Mouse (Mus musculus): ENCODE data around the gene Lipk. TPM values are rescaled to one million over a fixed set of nuclear protein-coding genes. Genes with fewer than 3 reads are reported as not detected.

Lipk gene
- polyA plus RNA-seq (2012; rRNA removed), result not detected in 2 replicates

- Histone ChIP-seq H3K4me1 (ENCODE audit: control insufficient read depth, insufficient read depth, insufficient read length, low read length) (no peaks in the 10 kb centered on the region), H3K27me3 (ENCODE audit: control insufficient read depth, insufficient read depth, low read length) (no peaks in the 10 kb centered on the region), H3K36me3 (ENCODE audit: control insufficient read depth, insufficient read depth, low read length) (no peaks in the 10 kb centered on the region), H3K4me3 (ENCODE audit: low read depth, low read length) (no peak within 1 kb of the TSS), H3K27ac (ENCODE audit: insufficient read depth, low read depth, low read length) (no peak within 1 kb of the TSS)
- TF ChIP-seq CTCF (IDR thresholded peaks at IDR 0.05; ENCODE audit: extremely low read depth, insufficient read length, insufficient replicate concordance, low read depth, low read length) (no peak), POLR2A (IDR thresholded peaks at IDR 0.05; ENCODE audit: low read depth, low read length) (no peak)
- WGBS, result 70% methylated on average over 6 of the region's 6 CpGs
These were observed at the start of gene Lipk for GRCm38 (mm10) chr19:34008002-34008401. TSS of gene Lipk (plus strand) at chr19:34008290.

DNA sequence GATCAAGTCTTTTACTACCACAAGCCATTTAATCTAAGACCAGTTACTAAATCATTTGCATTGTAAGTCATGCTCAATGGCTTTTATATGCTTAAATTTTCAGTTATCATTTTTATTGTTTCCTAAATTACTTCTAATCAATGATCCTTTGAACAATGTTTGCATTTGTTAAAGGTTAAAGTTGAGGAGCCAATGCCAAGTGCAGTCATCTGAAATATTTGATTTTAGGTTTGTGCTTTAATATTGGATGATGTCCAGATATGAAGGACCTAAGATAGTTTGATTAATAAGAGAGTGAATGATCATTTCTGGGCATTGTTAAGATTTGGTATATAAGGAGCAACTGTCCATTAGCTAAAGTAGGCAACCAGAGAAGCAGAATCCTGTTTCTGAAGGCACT, 47.2 kb upstream of the Lipk start, which contains the start of gene Lipf:
Gene Lipf (plus strand): TSS at position 301 of the 400 bp plus-strand sequence.
- Histone ChIP-seq H3K4me3 (ENCODE audit: low read depth, low read length) (no peak within 1 kb of the TSS), H3K4me1 (ENCODE audit: control insufficient read depth, insufficient read depth, insufficient read length, low read length) (no peaks in the 10 kb centered on the region), H3K36me3 (ENCODE audit: control insufficient read depth, insufficient read depth, low read length) (no peaks in the 10 kb centered on the region), H3K27me3 (ENCODE audit: control insufficient read depth, insufficient read depth, low read length) (no peaks in the 10 kb centered on the region), H3K27ac (ENCODE audit: insufficient read depth, low read depth, low read length) (no peak within 1 kb of the TSS)
- TF ChIP-seq CTCF (IDR thresholded peaks at IDR 0.05; ENCODE audit: extremely low read depth, insufficient read length, insufficient replicate concordance, low read depth, low read length), result no peak

DNA sequence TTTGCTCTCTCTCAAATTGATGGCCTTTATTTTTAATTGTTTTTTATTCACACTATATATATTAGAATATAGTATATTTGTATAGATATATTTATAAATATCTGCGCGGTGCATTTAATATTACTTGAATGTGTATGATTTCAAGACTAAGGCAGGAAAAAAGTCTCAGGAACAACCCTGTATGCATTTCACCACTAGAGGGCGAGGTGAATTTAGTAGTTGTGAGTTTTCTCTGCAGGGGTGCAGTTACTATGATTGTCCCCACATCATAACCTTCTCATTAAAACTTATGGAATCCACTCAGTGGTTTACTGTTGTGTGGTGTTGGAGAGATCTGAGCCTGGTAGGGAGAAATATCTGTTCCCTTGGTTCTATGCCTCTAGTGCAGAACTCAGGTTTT, 29.1 kb upstream of the Lipk start:
- Histone ChIP-seq H3K36me3 (ENCODE audit: control insufficient read depth, insufficient read depth, low read length) (no peaks in the 10 kb centered on the region), H3K27ac (ENCODE audit: insufficient read depth, low read depth, low read length) (no peak overlapping the region), H3K27me3 (ENCODE audit: control insufficient read depth, insufficient read depth, low read length) (no peaks in the 10 kb centered on the region), H3K4me3 (ENCODE audit: low read depth, low read length) (no peak overlapping the region), H3K4me1 (ENCODE audit: control insufficient read depth, insufficient read depth, insufficient read length, low read length) (no peaks in the 10 kb centered on the region)
- no peak for TF ChIP-seq CTCF (IDR thresholded peaks at IDR 0.05; ENCODE audit: extremely low read depth, insufficient read length, insufficient replicate concordance, low read depth, low read length)
- no peak for TF ChIP-seq POLR2A (IDR thresholded peaks at IDR 0.05; ENCODE audit: low read depth, low read length)
- WGBS, result 40% methylated on average over 3 of the region's 3 CpGs

DNA sequence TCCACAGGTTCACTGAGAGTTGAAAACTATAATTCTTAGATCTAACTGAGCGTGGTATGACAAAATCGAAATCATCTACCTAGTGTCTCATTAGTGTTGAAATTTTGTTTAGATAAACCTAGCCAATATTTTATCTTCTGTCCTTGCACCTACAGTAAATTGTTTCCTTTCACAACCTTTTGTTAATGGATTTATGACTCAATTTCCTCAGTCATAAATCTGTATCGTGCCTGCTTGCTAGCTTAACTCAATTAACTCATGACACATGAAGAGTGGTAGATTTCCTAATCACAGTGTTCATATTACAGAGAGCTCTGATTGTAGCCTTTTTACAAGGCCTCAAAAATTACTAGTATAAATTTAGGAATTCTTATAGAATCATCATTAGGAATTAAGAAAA, 25.0 kb upstream of the Lipk start:
- H3K27ac ChIP-seq (ENCODE audit: insufficient read depth, low read depth, low read length), result no peak overlapping the region
- TF ChIP-seq POLR2A (IDR thresholded peaks at IDR 0.05; ENCODE audit: low read depth, low read length), result no peak
- TF ChIP-seq CTCF (IDR thresholded peaks at IDR 0.05; ENCODE audit: extremely low read depth, insufficient read length, insufficient replicate concordance, low read depth, low read length), result no peak
- H3K27me3 ChIP-seq (ENCODE audit: control insufficient read depth, insufficient read depth, low read length), result no peaks in the 10 kb centered on the region
- no peaks in the 10 kb centered on the region for H3K36me3 ChIP-seq (ENCODE audit: control insufficient read depth, insufficient read depth, low read length)
- no peaks in the 10 kb centered on the region for H3K4me1 ChIP-seq (ENCODE audit: control insufficient read depth, insufficient read depth, insufficient read length, low read length)
- no peak overlapping the region for H3K4me3 ChIP-seq (ENCODE audit: low read depth, low read length)
- WGBS, result 26% methylated on average over 3 of the region's 3 CpGs

- no peaks in the 10 kb centered on the region for H3K27me3 ChIP-seq (ENCODE audit: control insufficient read depth, insufficient read depth, low read length)
- no peak for TF ChIP-seq POLR2A (IDR thresholded peaks at IDR 0.05; ENCODE audit: low read depth, low read length)
- no peak for TF ChIP-seq CTCF (IDR thresholded peaks at IDR 0.05; ENCODE audit: extremely low read depth, insufficient read length, insufficient replicate concordance, low read depth, low read length)
- 27% methylated on average over 11 of the region's 11 CpGs for WGBS
- no peaks in the 10 kb centered on the region for H3K36me3 ChIP-seq (ENCODE audit: control insufficient read depth, insufficient read depth, low read length)
- peak overlapping the region; percentile 52 for H3K27ac ChIP-seq (ENCODE audit: insufficient read depth, low read depth, low read length)
- peaks cover 4% of the 10 kb centered on the region; the same call in 1 of the 2 replicates for H3K4me1 ChIP-seq (ENCODE audit: control insufficient read depth, insufficient read depth, insufficient read length, low read length)
- no peak overlapping the region for H3K4me3 ChIP-seq (ENCODE audit: low read depth, low read length)
These were observed 13.5 kb downstream of the Lipk start for GRCm38 (mm10) chr19:34021440-34022172.

DNA sequence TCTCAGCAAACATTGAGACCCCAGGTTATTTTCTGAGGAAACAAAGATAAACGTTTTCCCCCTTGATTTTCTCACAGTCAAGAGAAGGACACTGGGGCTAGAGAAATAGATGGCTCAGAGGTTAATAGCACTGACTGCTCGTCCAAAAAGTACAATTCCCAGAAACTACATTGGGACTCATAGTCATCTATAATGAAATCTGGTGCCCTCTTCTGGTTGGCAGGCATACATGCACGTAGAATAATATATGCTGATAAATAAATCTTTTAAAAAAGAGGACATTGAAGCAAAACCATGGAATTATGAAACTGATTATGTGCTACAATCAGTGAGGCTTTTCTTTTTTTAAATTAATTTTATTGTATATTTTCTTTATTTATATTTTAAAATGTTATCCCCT, 14.7 kb downstream of the Lipk start:
- Histone ChIP-seq H3K27ac (ENCODE audit: insufficient read depth, low read depth, low read length) (no peak overlapping the region), H3K27me3 (ENCODE audit: control insufficient read depth, insufficient read depth, low read length) (no peaks in the 10 kb centered on the region), H3K4me1 (ENCODE audit: control insufficient read depth, insufficient read depth, insufficient read length, low read length) (peaks cover 4% of the 10 kb centered on the region; the same call in 1 of the 2 replicates), H3K36me3 (ENCODE audit: control insufficient read depth, insufficient read depth, low read length) (no peaks in the 10 kb centered on the region), H3K4me3 (ENCODE audit: low read depth, low read length) (no peak overlapping the region)
- no peak for TF ChIP-seq CTCF (IDR thresholded peaks at IDR 0.05; ENCODE audit: extremely low read depth, insufficient read length, insufficient replicate concordance, low read depth, low read length)
- TF ChIP-seq POLR2A (IDR thresholded peaks at IDR 0.05; ENCODE audit: low read depth, low read length), result no peak
- 29% methylated on average over 3 of the region's 3 CpGs for WGBS

GRCm38 (mm10) chr19:34039731-34040130, 31.6 kb downstream of the Lipk start:
- Histone ChIP-seq H3K4me3 (ENCODE audit: low read depth, low read length) (no peak overlapping the region), H3K4me1 (ENCODE audit: control insufficient read depth, insufficient read depth, insufficient read length, low read length) (no peaks in the 10 kb centered on the region), H3K27ac (ENCODE audit: insufficient read depth, low read depth, low read length) (no peak overlapping the region), H3K27me3 (ENCODE audit: control insufficient read depth, insufficient read depth, low read length) (no peaks in the 10 kb centered on the region), H3K36me3 (ENCODE audit: control insufficient read depth, insufficient read depth, low read length) (no peaks in the 10 kb centered on the region)
- no peak for TF ChIP-seq CTCF (IDR thresholded peaks at IDR 0.05; ENCODE audit: extremely low read depth, insufficient read length, insufficient replicate concordance, low read depth, low read length)
- TF ChIP-seq POLR2A (IDR thresholded peaks at IDR 0.05; ENCODE audit: low read depth, low read length), result no peak
- 43% methylated on average over 1 of the region's 1 CpGs for WGBS

Measured in small intestine, adult 2 months (tissue).